Mouse (Mus musculus) intestine, postnatal 0 days (tissue): Measurements from ENCODE around the gene Ifi209. TPM values are rescaled to one million over a fixed set of nuclear protein-coding genes. Genes with fewer than 3 reads are reported as not detected.
"Not testable (repeated sequence)": the region's sequence is repeated elsewhere in the genome, so short reads cannot be mapped to it uniquely, and the experiment has no call there.

Source experiments
- ATAC-seq: fragments of 200-750 bp; cut with Nextera tagmentation; 2 replicates; pipeline ENCODE4 v1.8.0; 2017; ENCODE audit warnings: mild to moderate bottlenecking, moderate TSS enrichment, moderate library complexity
- H3K27ac ChIP-seq: fragments of 300-500 bp; sonication (generic); 2 replicates; pipeline ENCODE4 v1.5.1; 2014; ENCODE audit warnings: mild to moderate bottlenecking, low read depth, low read length, moderate library complexity
- H3K27me3 ChIP-seq: fragments of 300-500 bp; sonication (generic); replicated peaks from 2 replicates; pipeline ENCODE4 v1.6.1; 2014; ENCODE audit warnings: low read length, mixed read lengths; ENCODE audit not compliant: control insufficient read depth, insufficient read depth
- H3K36me3 ChIP-seq: fragments of 300-500 bp; sonication (generic); 2 replicates; pipeline ENCODE4 v1.6.1; 2014; ENCODE audit warnings: mild to moderate bottlenecking, moderate library complexity; ENCODE audit not compliant: control insufficient read depth, insufficient read depth
- H3K4me1 ChIP-seq: fragments of 300-500 bp; sonication (generic); replicated peaks from 2 replicates; pipeline ENCODE4 v1.6.1; 2014; ENCODE audit warnings: antibody characterized with exemption, low read length, mixed read lengths; ENCODE audit not compliant: control insufficient read depth, insufficient read depth
- H3K4me2 ChIP-seq: fragments of 300-500 bp; sonication (generic); replicated peaks from 2 replicates; pipeline ENCODE4 v1.6.1; 2014; ENCODE audit warnings: low read depth, mild to moderate bottlenecking, moderate library complexity
- H3K4me3 ChIP-seq: fragments of 300-500 bp; sonication (generic); 2 replicates; pipeline ENCODE4 v1.5.1; 2014; ENCODE audit warnings: low read depth, low read length
- H3K9ac ChIP-seq: fragments of 300-500 bp; sonication (generic); 2 replicates; pipeline ENCODE4 v1.6.1; 2014; ENCODE audit warnings: mild to moderate bottlenecking, low read depth, low read length
- H3K9me3 ChIP-seq: fragments of 300-500 bp; sonication (generic); 2 replicates; pipeline ENCODE4 v1.6.1; 2016; ENCODE audit warnings: mixed run types; ENCODE audit not compliant: control insufficient read depth
- CTCF ChIP-seq: sonication (generic); IDR thresholded peaks from 2 replicates; pipeline ENCODE4 v1.5.1; 2016; ENCODE audit warnings: low read depth, mild to moderate bottlenecking, control low read depth, antibody characterized with exemption, moderate library complexity
- WGBS: fragments of 180-500 bp; shearing (Covaris S2); extraction: QIAGEN DNeasy Blood & Tissue Kit; methylation state at CpG from one replicate; pipeline ENCODE4 v1.1.7; 2014; 5-methylcytosine and 5-hydroxymethylcytosine counted together
- microRNA-seq: library from miRNA; unstranded; fragments of <30 nt; microRNA quantifications from one replicate; pipeline ENCODE4, GENCODE M21; 2016
- polyA plus RNA-seq: library from polyadenylated mRNA; unstranded; fragments of >200 nt; fragmentation: Nextera tagmentation; extraction: Ambion mirVana; gene quantifications from 2 replicates; pipeline ENCODE4 v1.2.1, GENCODE M21; 2015

Ifi209 gene
- polyA plus RNA-seq, 1 experiment from 2014 or later = 0.31 TPM

- no peaks in the 10 kb centered on the region for H3K27me3 ChIP-seq
- 89% methylated on average over 5 of the region's 5 CpGs for WGBS
- no peak overlapping the region for H3K27ac ChIP-seq
- TF ChIP-seq CTCF = no peak
- no peak overlapping the region for H3K4me3 ChIP-seq
- H3K4me2 ChIP-seq = no peak overlapping the region
- no peaks in the 10 kb centered on the region for H3K9me3 ChIP-seq
- H3K9ac ChIP-seq = no peak overlapping the region
- no peak for ATAC-seq
- no peaks in the 10 kb centered on the region for H3K36me3 ChIP-seq
- no peaks in the 10 kb centered on the region for H3K4me1 ChIP-seq
Observed at GRCm38 (mm10) chr1:173633969-173634645, 3.4 kb downstream of the Ifi209 start.

GRCm38 (mm10) chr1:173645393-173645792 is 14.7 kb downstream of the Ifi209 start:
- no peak overlapping the region for H3K4me3 ChIP-seq
- no peak overlapping the region for H3K9ac ChIP-seq
- H3K27ac ChIP-seq = no peak overlapping the region
- H3K4me2 ChIP-seq = no peak overlapping the region
- no peak for TF ChIP-seq CTCF
- no peak for ATAC-seq
- no peaks in the 10 kb centered on the region for H3K9me3 ChIP-seq
- no peaks in the 10 kb centered on the region for H3K36me3 ChIP-seq
- H3K4me1 ChIP-seq = no peaks in the 10 kb centered on the region
- no peaks in the 10 kb centered on the region for H3K27me3 ChIP-seq
- WGBS = 68% methylated on average over 2 of the region's 2 CpGs

- no peaks in the 10 kb centered on the region for H3K36me3 ChIP-seq
- no peak for ATAC-seq
- no peak overlapping the region for H3K4me3 ChIP-seq
- no peaks in the 10 kb centered on the region for H3K9me3 ChIP-seq
- 72% methylated on average over 4 of the region's 4 CpGs for WGBS
- no peaks in the 10 kb centered on the region for H3K27me3 ChIP-seq
- no peak overlapping the region for H3K9ac ChIP-seq
- no peak overlapping the region for H3K4me2 ChIP-seq
- no peak for TF ChIP-seq CTCF
- H3K27ac ChIP-seq = no peak overlapping the region
- no peaks in the 10 kb centered on the region for H3K4me1 ChIP-seq
Observed at GRCm38 (mm10) chr1:173657973-173658372, 27.3 kb downstream of the Ifi209 start.

GRCm38 (mm10) chr1:173673458-173674097 is 42.9 kb downstream of the Ifi209 start, which contains the start of gene Ifi208:
Gene Ifi208 (plus strand): TSS chr1:173673675.
- H3K4me2 ChIP-seq, H3K36me3 ChIP-seq, H3K4me1 ChIP-seq, H3K9me3 ChIP-seq, H3K4me3 ChIP-seq, H3K27ac ChIP-seq, ATAC-seq, H3K27me3 ChIP-seq, H3K9ac ChIP-seq: not testable (repeated sequence)
- WGBS = 39% methylated on average over 3 of the region's 3 CpGs

- H3K4me2 ChIP-seq, ATAC-seq: not testable (repeated sequence)
- 80% methylated on average over 1 of the region's 1 CpGs for WGBS
Observed at GRCm38 (mm10) chr1:173678605-173679004, 47.9 kb downstream of the Ifi209 start.

GRCm38 (mm10) chr1:173694270-173694669 is 63.6 kb downstream of the Ifi209 start:
- Histone ChIP-seq H3K36me3 (no peaks in the 10 kb centered on the region), H3K9ac (no peak overlapping the region), H3K27me3 (no peaks in the 10 kb centered on the region), H3K4me3 (no peak overlapping the region), H3K9me3 (no peaks in the 10 kb centered on the region), H3K4me2 (no peak overlapping the region), H3K27ac (no peak overlapping the region), H3K4me1 (no peaks in the 10 kb centered on the region)
- ATAC-seq = no peak
- 93% methylated on average over 1 of the region's 1 CpGs for WGBS
- TF ChIP-seq CTCF = no peak

More at GRCm38 (mm10) chr1:173678605-173679004, 47.9 kb downstream of the Ifi209 start:
- not testable (repeated sequence) for H3K27ac ChIP-seq, H3K9ac ChIP-seq, H3K4me3 ChIP-seq, H3K9me3 ChIP-seq, H3K4me1 ChIP-seq, H3K27me3 ChIP-seq, H3K36me3 ChIP-seq

Small RNAs within 50 kb of the gene (microRNA-seq; reads per million reads assigned to microRNA genes)
- not detected for gene Gm44339

Other genes starting within 250 kb of the Ifi209 start
- gene Ifi206, start 139.9 kb upstream of the Ifi209 start, polyA plus RNA-seq = 0.16 and 0.41 TPM in 2 replicates
- gene Ifi214, start 95.0 kb upstream of the Ifi209 start, polyA plus RNA-seq = not detected in 2 replicates
- gene Ifi213, start 31.6 kb upstream of the Ifi209 start, polyA plus RNA-seq = 0.22 and 0.59 TPM in 2 replicates
- gene Ifi208, start 42.8 kb downstream of the Ifi209 start, polyA plus RNA-seq = not detected in 2 replicates
- 1.1 and 1.4 TPM in 2 replicates for gene Ifi207, start 110.8 kb downstream of the Ifi209 start, polyA plus RNA-seq
- 3.2 and 3.6 TPM in 2 replicates for gene Ifi204, start 136.0 kb downstream of the Ifi209 start, polyA plus RNA-seq